Mouse (Mus musculus): ENCODE measurements around the gene Flrt1. TPM values are rescaled to one million over a fixed set of nuclear protein-coding genes. Genes with fewer than 3 reads are reported as not detected.

Flrt1 gene
- total and polyA plus RNA-seq, 2 experiments from 2014 or later = 9.9 to 11.9 TPM

GRCm38 (mm10) chr19:7062916-7063315, 42.6 kb downstream of the Flrt1 start:
- 90% methylated on average over 8 of the region's 8 CpGs for whole genome bisulfite sequencing
- ATAC-seq (ENCODE audit: low FRiP score) (no peak), DNase-seq (ENCODE audit: low spot score) (no peak)
- TF ChIP-seq CTCF (IDR thresholded peaks at IDR 0.05) = no peak
- H3K9ac ChIP-seq (replicated peaks; ENCODE audit: low read length, poor library complexity, severe bottlenecking) = no peak overlapping the region
- H3K9me3 ChIP-seq (ENCODE audit: low read length) = no peaks in the 10 kb centered on the region
- no peak overlapping the region for H3K4me3 ChIP-seq (ENCODE audit: low read depth, low read length)
- H3K27ac ChIP-seq (ENCODE audit: low read depth, low read length) = no peak overlapping the region
- no peaks in the 10 kb centered on the region for H3K27me3 ChIP-seq (ENCODE audit: insufficient read depth, low read length)
- H3K4me1 ChIP-seq (ENCODE audit: insufficient read depth, low read length) = peaks cover 6% of the 10 kb centered on the region; the same call in 1 of the 2 replicates
- H3K4me2 ChIP-seq (ENCODE audit: low read depth, low read length, poor library complexity, severe bottlenecking) = no peak overlapping the region
- H3K36me3 ChIP-seq (ENCODE audit: insufficient read depth, low read length) = no peaks in the 10 kb centered on the region

GRCm38 (mm10) chr19:7062110-7062509, 43.4 kb downstream of the Flrt1 start:
- TF ChIP-seq CTCF (IDR thresholded peaks at IDR 0.05) = no peak

GRCm38 (mm10) chr19:7058541-7058940, 47.0 kb downstream of the Flrt1 start:
- no peaks in the 10 kb centered on the region for H3K27me3 ChIP-seq (ENCODE audit: insufficient read depth, low read length)
- 66% methylated on average over 6 of the region's 6 CpGs for WGBS
- ATAC-seq (ENCODE audit: low FRiP score) = no peak
- H3K36me3 ChIP-seq (ENCODE audit: insufficient read depth, low read length) = no peaks in the 10 kb centered on the region
- no peak for TF ChIP-seq CTCF (IDR thresholded peaks at IDR 0.05)
- no peak for DNase-seq (ENCODE audit: low spot score)
- H3K4me2 ChIP-seq (ENCODE audit: low read depth, low read length, poor library complexity, severe bottlenecking) = peak overlapping the region; percentile 100; the same call in 1 of the 2 replicates
- H3K4me3 ChIP-seq (ENCODE audit: low read depth, low read length) = no peak overlapping the region
- H3K9ac ChIP-seq (replicated peaks; ENCODE audit: low read length, poor library complexity, severe bottlenecking) = no peak overlapping the region
- H3K9me3 ChIP-seq (ENCODE audit: low read length) = no peaks in the 10 kb centered on the region
- no peak overlapping the region for H3K27ac ChIP-seq (ENCODE audit: low read depth, low read length)
- peaks cover 9% of the 10 kb centered on the region; the same call in 1 of the 2 replicates for H3K4me1 ChIP-seq (ENCODE audit: insufficient read depth, low read length)

More at GRCm38 (mm10) chr19:7062110-7062509, 43.4 kb downstream of the Flrt1 start:
- no peak for DNase-seq (ENCODE audit: low spot score)
- H3K9ac ChIP-seq (replicated peaks; ENCODE audit: low read length, poor library complexity, severe bottlenecking) = no peak overlapping the region
- no peaks in the 10 kb centered on the region for H3K36me3 ChIP-seq (ENCODE audit: insufficient read depth, low read length)
- H3K27ac ChIP-seq (ENCODE audit: low read depth, low read length) = no peak overlapping the region
- no peak overlapping the region for H3K4me2 ChIP-seq (ENCODE audit: low read depth, low read length, poor library complexity, severe bottlenecking)
- no peak overlapping the region for H3K4me3 ChIP-seq (ENCODE audit: low read depth, low read length)
- peaks cover 8% of the 10 kb centered on the region; the same call in 1 of the 2 replicates for H3K4me1 ChIP-seq (ENCODE audit: insufficient read depth, low read length)
- 91% methylated on average over 5 of the region's 5 CpGs for WGBS
- H3K27me3 ChIP-seq (ENCODE audit: insufficient read depth, low read length) = no peaks in the 10 kb centered on the region
- ATAC-seq (ENCODE audit: low FRiP score) = no peak
- no peaks in the 10 kb centered on the region for H3K9me3 ChIP-seq (ENCODE audit: low read length)

GRCm38 (mm10) chr19:7057722-7058207, 47.8 kb downstream of the Flrt1 start:
- peak overlapping the region; percentile 13; the same call in 1 of the 2 replicates for H3K9ac ChIP-seq (replicated peaks; ENCODE audit: low read length, poor library complexity, severe bottlenecking)
- H3K27ac ChIP-seq (ENCODE audit: low read depth, low read length) = no peak overlapping the region
- DNase-seq (ENCODE audit: low spot score) (peak; percentile 76), ATAC-seq (ENCODE audit: low FRiP score) (peak; percentile 53; the same call in 1 of the 2 replicates)
- H3K4me2 ChIP-seq (ENCODE audit: low read depth, low read length, poor library complexity, severe bottlenecking) = peak overlapping the region; percentile 100
- H3K27me3 ChIP-seq (ENCODE audit: insufficient read depth, low read length) = no peaks in the 10 kb centered on the region
- no peaks in the 10 kb centered on the region for H3K36me3 ChIP-seq (ENCODE audit: insufficient read depth, low read length)
- H3K4me3 ChIP-seq (ENCODE audit: low read depth, low read length) = peak overlapping the region; percentile 71
- 2% methylated on average over 15 of the region's 15 CpGs for WGBS
- peak; percentile 62 for TF ChIP-seq CTCF (IDR thresholded peaks at IDR 0.05)
- no peaks in the 10 kb centered on the region for H3K9me3 ChIP-seq (ENCODE audit: low read length)
- H3K4me1 ChIP-seq (ENCODE audit: insufficient read depth, low read length) = peaks cover 9% of the 10 kb centered on the region; the same call in 1 of the 2 replicates

GRCm38 (mm10) chr19:7057126-7057721, 48.3 kb downstream of the Flrt1 start:
- Histone ChIP-seq H3K4me3 (ENCODE audit: low read depth, low read length) (peak overlapping the region; percentile 71), H3K36me3 (ENCODE audit: insufficient read depth, low read length) (no peaks in the 10 kb centered on the region), H3K9ac (replicated peaks; ENCODE audit: low read length, poor library complexity, severe bottlenecking) (peak overlapping the region; percentile 59), H3K4me1 (ENCODE audit: insufficient read depth, low read length) (peaks cover 9% of the 10 kb centered on the region; the same call in 1 of the 2 replicates), H3K4me2 (ENCODE audit: low read depth, low read length, poor library complexity, severe bottlenecking) (peak overlapping the region; percentile 100), H3K9me3 (ENCODE audit: low read length) (no peaks in the 10 kb centered on the region), H3K27ac (ENCODE audit: low read depth, low read length) (no peak overlapping the region), H3K27me3 (ENCODE audit: insufficient read depth, low read length) (no peaks in the 10 kb centered on the region)
- peak; percentile 28; the same call in 1 of the 2 replicates for ATAC-seq (ENCODE audit: low FRiP score)
- no peak for TF ChIP-seq CTCF (IDR thresholded peaks at IDR 0.05)
- DNase-seq (ENCODE audit: low spot score) = no peak
- 6% methylated on average over 16 of the region's 16 CpGs for WGBS
